Mouse (Mus musculus): ENCODE data around the gene Crhr1. TPM values are rescaled to one million over a fixed set of nuclear protein-coding genes. Genes with fewer than 3 reads are reported as not detected.

Gene Crhr1
- total and polyA plus RNA-seq, 3 experiments: not detected

DNA sequence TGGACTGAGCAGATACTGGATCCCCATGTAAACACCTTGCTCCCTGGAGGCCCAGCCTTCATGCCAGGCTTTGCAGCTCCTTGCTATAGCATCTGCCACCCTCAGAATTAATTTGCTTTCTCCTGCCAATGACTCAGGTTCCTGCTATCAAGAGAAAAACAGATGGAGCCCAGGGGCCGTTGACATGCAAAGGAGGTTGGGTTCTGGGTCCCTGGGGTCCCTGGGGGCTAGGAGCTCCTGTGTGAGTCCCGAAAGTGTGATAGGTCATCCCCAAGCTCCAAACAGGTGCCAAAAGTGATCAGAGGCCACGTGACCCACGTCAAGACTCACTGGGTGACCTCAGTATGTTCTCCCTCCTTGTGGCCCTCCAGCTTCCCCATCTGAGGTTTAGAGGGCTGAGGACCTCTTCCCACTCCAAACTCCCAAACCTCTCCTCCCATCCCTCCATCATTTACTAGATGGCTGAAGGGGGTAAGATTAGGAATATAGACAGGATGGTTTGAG, 27.2 kb downstream of the Crhr1 start:
- Histone ChIP-seq H3K4me3 (ENCODE audit: control insufficient read depth in 1 of 2, insufficient read depth in 1 of 2, low read depth in 2 of 2, low read length in 2 of 2) (no peak overlapping the region), H3K36me3 (ENCODE audit: control insufficient read depth in 1 of 2, insufficient read depth in 2 of 2, low read length in 2 of 2) (no peaks in the 10 kb centered on the region), H3K4me1 (ENCODE audit: control insufficient read depth in 1 of 2, insufficient read depth in 2 of 2, low read length in 2 of 2) (no peaks in the 10 kb centered on the region), H3K27me3 (ENCODE audit: control insufficient read depth in 1 of 2, insufficient read depth in 2 of 2, low read length in 2 of 2) (no peaks in the 10 kb centered on the region; a peak in 1 of 4 replicates), H3K27ac (ENCODE audit: control insufficient read depth, low read depth, low read length) (no peak overlapping the region), H3K9me3 (replicated peaks; ENCODE audit: insufficient read depth, low read length) (no peaks in the 10 kb centered on the region), H3K9ac (ENCODE audit: control insufficient read depth, low read depth, low read length, poor library complexity, severe bottlenecking) (no peak overlapping the region), H3K79me2 (ENCODE audit: control insufficient read depth, insufficient read depth, low read length, poor library complexity) (no peaks in the 10 kb centered on the region)
- no peak for DNase-seq (ENCODE audit: low read depth, low spot score)
- TF ChIP-seq ETS1 (IDR thresholded peaks at IDR 0.05; ENCODE audit: low read depth, low read length) (no peak), NELFE (IDR thresholded peaks at IDR 0.05; ENCODE audit: low read depth, low read length) (no peak), RCOR1 (IDR thresholded peaks at IDR 0.05; ENCODE audit: low read depth, low read length) (no peak)

DNA sequence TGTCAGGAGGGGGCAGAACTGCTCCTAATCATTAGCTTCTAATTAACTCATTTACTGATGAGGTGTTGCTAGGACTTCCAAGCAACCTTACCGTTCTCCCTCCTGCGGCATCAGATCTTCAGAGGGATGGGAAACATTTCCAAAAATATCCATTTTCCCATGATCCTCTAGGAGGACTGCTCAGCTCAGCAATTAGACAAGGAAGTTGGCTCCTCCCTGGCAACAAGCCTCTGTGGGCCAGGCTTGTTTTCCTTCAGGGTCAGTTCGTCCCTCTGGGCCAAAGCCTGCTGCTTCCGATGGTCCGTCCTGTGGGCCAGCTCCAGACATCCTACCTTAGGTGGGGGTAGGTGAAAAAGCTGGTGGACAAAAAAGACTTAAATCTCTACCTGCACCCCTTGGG, 28.5 kb downstream of the Crhr1 start:
- no peaks in the 10 kb centered on the region for H3K36me3 ChIP-seq (ENCODE audit: control insufficient read depth in 1 of 2, insufficient read depth in 2 of 2, low read length in 2 of 2)
- no peak overlapping the region for H3K27ac ChIP-seq (ENCODE audit: control insufficient read depth, low read depth, low read length)
- no peaks in the 10 kb centered on the region for H3K79me2 ChIP-seq (ENCODE audit: control insufficient read depth, insufficient read depth, low read length, poor library complexity)
- no peak overlapping the region for H3K9ac ChIP-seq (ENCODE audit: control insufficient read depth, low read depth, low read length, poor library complexity, severe bottlenecking)
- TF ChIP-seq POLR2AphosphoS2 (IDR thresholded peaks at IDR 0.05; ENCODE audit: low read length) (no peak), HCFC1 (IDR thresholded peaks at IDR 0.05; ENCODE audit: low read depth, low read length) (no peak), ZKSCAN1 (IDR thresholded peaks at IDR 0.05; ENCODE audit: low read depth, low read length) (no peak), BHLHE40 (IDR thresholded peaks at IDR 0.05; ENCODE audit: borderline replicate concordance, low read depth, low read length) (no peak), EP300 (IDR thresholded peaks at IDR 0.05; ENCODE audit: low read depth in 1 of 2, low read length in 2 of 2) (no peak), RCOR1 (IDR thresholded peaks at IDR 0.05; ENCODE audit: low read depth, low read length) (no peak), MAFK (IDR thresholded peaks at IDR 0.05; ENCODE audit: borderline replicate concordance, low read depth, low read length) (no peak), USF2 (IDR thresholded peaks at IDR 0.05; ENCODE audit: borderline replicate concordance in 1 of 2, insufficient read depth in 1 of 2, low read depth in 1 of 2, low read length in 2 of 2) (no peak), ZC3H11A (IDR thresholded peaks at IDR 0.05; ENCODE audit: low read depth, low read length) (no peak), MEF2A (IDR thresholded peaks at IDR 0.05; ENCODE audit: extremely low read depth, insufficient replicate concordance, low read depth, low read length, poor library complexity, severe bottlenecking) (no peak), ZMIZ1 (IDR thresholded peaks at IDR 0.05; ENCODE audit: low read depth, low read length) (no peak), NELFE (IDR thresholded peaks at IDR 0.05; ENCODE audit: low read depth, low read length) (no peak), CHD2 (IDR thresholded peaks at IDR 0.05; ENCODE audit: low read length) (no peak)
- no peaks in the 10 kb centered on the region for H3K9me3 ChIP-seq (replicated peaks; ENCODE audit: insufficient read depth, low read length)
- no peak for DNase-seq (ENCODE audit: low read depth, low spot score)
- H3K27me3 ChIP-seq (ENCODE audit: control insufficient read depth in 1 of 2, insufficient read depth in 2 of 2, low read length in 2 of 2): no peaks in the 10 kb centered on the region; a peak in 1 of 4 replicates
- no peaks in the 10 kb centered on the region for H3K4me1 ChIP-seq (ENCODE audit: control insufficient read depth in 1 of 2, insufficient read depth in 2 of 2, low read length in 2 of 2)
- H3K4me3 ChIP-seq (ENCODE audit: control insufficient read depth in 1 of 2, insufficient read depth in 1 of 2, low read depth in 2 of 2, low read length in 2 of 2): no peak overlapping the region

Measured in MEL (cell line).